Mouse (Mus musculus) right cerebral cortex, postnatal 10 days (tissue): ENCODE results near the gene Trp63.
A peak's percentile ranks its signal among the peaks of the same experiment; 100 is the strongest.

Experiments
- DNase-seq, 2 experiments: peaks; one replicate each; pipeline ENCODE4 v3.0.0; 2021; ENCODE audit warnings: low spot score in 2 of 2

Gene Trp63

DNA sequence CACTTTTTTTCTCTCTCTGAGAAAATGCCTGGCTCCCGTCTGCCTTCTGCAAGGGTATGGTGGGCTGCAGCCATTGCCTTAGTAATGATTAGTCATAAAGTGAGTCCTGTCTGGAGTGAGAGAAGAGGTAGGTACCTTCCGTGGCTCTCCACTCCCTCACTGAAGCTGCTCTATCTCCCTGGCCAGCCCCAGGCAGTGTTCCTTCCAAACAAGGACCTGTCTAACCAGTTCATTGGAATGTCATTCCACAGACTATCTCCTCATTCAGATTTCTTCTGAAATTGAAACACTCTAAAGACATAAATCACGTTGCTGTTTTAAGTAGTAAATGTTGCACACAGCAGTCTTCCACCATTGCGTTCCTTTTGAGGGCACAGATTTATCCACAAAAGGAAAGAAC, 96.4 kb downstream of the Trp63 start:
- DNase-seq, result no peak

DNA sequence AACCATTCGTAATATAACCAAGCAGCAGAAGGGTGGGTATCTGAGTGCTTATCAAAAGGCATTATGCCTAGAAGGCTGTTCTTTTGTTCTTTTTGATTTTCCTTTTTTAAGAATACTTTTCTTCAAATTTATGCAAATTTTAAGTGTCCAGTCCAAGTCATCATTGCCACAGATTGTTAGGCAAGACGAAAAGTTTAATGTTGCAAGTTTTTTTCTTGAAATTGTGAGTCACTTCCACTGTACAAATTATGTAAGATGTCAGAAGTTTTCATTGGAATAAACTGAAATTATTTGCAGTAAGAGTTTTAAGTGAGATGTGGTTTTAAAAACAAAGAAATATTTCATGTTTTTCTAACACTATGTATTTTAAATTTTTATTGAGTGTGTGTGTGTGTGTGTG, 100.7 kb downstream of the Trp63 start:
- no peak for DNase-seq

DNA sequence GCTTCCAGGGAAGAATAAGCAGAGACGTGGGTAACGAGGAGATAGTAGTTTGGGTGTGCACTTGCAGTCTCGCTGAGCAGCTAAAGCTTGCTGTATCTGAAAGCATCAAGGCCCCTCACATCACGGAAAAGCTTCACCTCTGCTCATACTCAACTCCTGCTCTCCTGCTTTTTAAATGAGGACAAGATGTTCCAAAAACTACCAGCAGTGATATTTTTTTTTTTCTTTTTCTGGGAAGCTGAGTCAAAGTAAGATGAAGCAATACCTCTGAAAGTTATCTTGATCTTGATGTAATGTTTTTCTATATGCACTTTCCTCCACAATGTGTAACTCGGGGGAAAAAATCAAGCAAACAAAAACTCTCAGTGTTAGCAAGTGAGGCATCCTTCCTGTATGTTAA, 102.9 kb downstream of the Trp63 start:
- DNase-seq, result no peak

DNA sequence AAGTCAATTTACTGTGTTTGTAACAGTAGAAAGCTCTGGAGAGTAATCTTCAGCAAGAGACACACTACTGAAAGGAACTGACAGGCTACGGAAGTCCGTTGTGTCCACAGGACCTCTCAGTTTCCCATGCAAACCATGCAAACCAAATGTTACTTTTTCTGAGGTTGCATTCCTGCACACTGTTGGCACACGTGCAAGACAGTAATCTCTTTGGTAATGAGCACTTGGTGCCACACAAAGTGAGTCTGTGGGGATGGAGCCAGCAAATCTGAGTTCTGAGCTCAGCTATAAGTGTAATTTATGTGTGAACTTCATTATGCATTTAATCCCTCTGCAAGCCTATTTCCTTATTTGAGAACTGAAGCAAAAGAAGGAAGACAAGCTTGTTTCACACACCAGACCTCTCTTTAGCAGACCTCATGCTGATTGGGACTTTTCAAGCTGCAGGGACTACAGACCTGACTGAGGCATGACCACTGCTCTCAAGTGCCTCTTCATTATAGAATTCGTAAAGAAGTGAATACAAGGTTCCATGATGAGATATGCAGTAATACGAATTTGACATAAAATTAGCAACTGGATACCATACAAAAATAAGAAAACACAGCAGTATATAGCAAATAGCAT, 109.2 kb downstream of the Trp63 start:
- DNase-seq, result peak; percentile 26

DNA sequence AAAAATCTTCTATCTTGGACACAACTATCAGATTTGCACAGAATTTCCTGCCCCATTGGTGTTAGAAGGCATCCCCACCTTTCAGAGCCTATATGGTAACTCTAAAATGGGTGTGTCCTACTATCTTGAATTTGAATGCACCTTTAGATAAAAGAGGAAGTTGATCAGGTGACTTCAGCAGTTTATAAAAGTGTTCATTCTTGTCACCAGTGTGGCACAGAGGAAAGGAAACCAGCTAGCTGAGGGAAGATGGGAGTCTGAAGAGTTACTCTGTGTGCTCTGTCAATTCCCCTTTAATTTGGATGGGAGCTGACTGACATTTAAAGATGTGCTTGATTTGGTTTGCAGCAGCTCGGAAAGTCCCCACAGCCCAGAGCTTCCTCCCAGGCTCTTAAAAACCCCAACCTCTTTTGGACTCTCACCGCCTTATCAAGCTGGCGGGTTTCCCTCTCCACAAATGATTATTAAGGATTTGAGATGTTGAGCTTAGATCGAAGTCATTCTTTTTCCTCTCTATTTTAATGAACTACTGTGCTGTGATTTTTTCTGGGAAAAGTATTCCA, 114.2 kb downstream of the Trp63 start:
- no peak for DNase-seq

DNA sequence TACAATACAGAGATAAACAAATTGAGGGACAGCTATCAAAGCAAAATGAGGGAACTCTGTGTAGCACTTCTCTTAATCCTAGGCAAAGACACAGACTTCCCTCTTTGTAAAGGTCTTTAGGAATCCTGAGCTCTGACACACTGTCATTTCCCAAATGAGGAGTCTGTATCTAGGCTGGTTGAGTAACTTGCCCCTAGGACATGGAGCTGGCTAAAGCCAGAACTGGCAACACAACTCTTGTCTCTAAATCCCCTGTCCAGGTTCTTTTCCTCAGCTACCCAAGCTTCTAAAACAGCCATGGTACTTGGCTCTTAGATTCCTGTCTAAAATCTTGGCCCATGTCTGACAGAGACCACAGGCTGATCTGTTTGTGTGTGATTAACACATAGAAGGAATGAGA, 116.1 kb downstream of the Trp63 start:
- no peak for DNase-seq

DNA sequence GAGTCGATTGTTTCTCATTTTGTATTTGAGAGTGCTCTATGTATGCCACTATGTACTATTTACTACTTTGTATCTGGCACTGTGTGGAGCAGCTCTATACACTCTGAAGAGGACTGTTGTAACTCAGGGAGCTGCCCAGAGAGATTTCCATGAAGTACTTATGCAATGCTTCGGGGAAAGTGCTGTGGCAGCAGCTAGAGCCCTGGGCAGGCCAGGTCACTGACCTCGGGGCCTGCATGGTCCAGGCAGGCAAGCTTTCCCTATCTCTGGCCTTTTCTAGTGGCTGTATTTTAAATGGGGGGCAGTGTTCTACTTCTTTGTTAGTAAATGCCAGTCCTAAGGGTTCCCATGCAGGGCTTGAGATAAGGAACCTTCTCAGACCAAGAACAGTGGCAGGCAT, 121.4 kb downstream of the Trp63 start:
- no peak for DNase-seq

DNA sequence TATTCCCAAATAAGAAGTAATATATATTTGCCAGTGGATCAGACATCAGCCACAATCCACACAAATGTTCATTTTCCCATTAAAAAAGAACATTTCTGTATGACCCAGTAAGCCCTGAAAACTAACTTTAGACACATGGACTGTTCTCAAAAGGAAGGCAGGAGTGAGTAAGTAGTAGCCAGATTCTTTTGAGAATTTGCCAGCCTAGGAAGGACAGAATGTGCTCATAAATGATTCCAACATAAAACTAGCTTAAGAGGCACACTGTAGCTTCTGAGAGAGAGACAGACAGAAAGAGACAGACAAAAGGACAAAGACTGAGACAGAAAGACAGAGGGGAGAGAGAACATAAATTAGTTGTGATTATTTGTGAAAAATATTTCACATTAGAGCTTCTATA, 123.6 kb downstream of the Trp63 start:
- no peak for DNase-seq

DNA sequence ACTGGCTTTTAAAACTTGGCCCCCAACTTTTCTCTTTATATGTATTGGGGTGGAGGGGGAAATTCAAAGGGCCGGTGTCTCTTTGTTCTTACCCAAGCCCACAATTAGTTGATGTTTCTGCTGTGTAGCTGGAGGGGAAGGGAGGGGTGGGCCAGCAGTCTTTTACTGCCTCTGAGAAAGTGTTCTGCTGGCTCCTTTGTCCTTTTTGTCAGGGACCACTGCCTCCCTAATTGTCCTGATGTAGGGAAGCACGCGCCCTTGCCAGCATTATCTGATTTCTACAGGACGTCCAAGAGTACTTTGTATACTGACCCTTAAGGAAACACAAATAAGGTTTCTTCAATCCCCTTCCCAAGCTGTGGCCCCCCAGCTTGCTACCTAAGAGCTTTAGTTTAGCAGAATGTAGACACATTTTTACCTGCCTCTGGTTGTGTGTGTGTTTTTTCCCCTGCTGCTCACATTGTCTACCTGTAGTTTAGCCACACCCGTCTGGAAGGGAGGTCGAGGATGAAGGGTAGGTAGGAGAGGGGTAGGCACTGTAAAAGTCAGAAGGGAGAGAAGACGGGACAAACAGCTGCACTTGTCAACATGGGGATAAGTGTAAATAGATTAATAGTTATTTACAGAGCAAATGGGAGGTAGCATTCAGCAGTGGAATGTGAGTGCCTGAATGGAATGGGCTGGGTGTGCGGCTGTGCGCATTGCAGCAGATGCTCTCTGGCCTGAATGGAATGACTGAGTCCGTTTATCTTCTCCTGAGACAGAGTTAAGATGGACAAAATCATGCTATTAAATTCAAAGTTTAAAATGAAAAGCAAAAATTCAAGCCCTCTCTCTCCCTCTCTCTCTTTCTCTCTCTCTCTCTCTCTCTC, 134.4 kb downstream of the Trp63 start:
- no peak for DNase-seq

DNA sequence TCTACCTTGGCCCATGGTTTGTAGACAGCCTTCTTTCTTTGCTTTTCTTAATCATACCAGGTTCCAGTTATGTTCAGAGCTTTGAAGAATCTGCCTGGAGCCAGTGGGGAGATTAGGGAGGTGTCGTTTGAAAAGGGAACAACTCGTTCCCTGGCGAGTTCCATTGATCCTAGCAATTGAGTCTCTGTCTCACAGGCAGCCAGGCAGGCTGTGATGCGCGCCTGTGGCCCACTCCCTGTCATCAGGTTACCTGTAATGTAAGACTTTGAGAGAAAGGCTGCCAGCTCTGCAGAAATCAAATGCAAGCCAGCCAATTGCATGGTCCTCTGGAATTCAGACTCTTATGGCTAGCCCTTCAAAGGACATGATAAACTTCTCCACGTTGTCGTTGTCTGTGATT, 142.5 kb downstream of the Trp63 start:
- no peak for DNase-seq

DNA sequence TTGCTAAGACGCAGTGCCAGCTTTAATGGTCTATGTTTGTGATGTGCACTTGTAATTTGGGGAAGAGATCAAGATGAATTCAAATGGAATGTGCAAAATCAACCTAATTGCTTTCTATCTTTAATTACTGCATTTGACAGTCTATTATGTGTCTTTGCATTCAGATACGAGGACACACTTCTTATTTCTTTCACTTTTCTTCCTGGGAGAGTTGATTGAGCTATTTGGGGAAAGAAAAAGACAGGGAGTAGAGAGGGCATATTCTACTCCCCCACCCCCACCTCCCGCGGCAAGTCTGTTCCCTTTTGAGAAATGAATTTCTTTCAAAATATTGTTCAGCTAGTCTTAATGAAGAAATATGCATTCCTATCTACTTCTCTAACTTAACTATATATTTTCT, 149.0 kb downstream of the Trp63 start:
- no peak for DNase-seq

DNA sequence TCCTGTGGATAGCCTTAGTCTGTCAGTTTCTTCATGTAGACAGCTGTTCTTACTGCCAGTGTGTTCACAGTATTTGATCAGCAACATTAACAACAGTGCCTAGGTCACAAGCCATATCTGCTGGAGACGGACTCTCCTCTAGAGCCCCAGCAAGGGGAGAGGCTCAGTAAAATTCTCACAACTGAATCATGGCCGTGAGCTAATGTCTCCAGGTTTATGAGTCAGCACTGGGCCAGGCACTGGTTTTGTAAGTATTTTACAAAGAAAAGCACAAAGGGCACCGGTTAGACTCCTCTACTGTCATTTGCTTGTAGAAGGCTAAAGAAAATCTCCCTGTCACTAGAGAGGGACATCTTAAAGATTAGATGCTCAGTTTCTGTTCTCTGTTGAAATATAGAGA, 151.7 kb downstream of the Trp63 start:
- DNase-seq, result no peak

DNA sequence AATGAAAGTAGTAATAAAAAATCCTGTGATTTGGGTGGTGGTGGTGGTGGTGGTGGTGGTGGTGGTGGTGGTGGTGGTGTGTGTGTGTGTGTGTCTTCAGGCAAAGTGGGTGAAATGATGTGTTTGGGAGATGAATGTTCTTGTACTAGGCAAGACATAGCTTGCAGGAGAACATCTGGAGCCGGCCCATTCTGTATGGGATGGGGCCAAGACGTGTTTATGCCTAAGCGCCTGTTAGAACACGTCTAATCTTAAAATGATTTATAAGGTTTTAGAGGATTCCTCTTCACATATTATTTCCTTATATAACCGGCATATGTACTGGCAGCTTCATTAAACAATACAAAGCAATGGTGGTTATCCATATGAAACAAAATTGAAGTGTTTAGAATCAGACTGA, 152.2 kb downstream of the Trp63 start:
- no peak for DNase-seq

DNA sequence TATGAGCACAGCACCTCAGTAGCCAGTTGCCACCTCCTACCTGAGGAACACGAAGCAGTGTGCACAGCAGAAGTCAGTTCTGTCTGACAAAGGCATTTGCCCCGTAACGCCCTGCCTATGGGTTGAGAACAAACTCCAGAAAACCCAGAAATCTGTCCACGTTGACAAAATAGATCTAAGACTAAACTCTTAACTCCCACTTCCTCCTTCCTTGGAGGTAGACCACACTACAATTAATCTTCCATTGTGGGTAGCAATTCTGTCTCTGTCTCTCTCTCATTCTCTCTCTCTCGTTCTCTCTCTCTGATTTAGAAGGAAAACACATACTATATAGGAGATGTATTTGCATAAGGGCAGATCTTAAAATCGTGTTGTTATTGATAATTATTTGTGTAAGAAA, 159.4 kb downstream of the Trp63 start:
- no peak for DNase-seq

DNA sequence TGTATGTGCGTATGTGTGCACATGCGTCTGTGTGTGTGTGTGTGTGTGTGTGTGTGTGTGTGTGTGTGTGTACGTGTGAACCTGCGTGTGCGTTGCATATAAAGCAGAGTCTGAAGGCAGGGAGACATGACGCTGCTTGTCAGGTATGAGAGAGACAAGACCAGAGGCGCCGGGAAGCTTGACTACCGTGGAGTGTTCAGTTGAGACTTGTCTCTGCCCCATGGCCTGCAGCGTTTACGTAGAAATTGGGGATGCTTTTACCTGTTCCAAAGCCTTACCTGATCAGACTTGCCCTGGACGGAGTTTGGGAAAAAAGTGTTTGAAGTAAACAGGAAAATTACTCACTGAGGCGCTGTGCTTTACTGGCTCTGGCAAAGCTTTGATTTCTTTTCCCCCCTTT, 160.1 kb downstream of the Trp63 start:
- no peak for DNase-seq

DNA sequence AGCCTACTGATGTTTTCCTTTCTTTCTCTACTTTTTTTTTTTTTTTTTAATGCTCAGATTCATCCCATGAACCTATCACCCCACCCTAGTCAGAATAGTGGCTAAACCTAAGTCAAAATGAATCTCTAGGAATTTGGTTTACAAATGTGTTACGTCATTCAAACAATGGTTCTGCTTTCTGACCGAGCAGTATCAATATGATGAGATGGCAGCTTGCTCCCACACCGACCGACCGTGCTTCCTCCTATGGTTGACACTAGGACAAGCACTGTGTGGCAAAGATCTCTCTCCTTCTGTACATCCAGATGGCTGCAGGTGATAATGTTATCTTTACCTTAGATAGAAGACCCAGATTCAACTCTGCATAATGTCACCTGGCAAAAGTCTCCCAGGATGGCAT, 163.0 kb downstream of the Trp63 start:
- DNase-seq, result no peak

DNA sequence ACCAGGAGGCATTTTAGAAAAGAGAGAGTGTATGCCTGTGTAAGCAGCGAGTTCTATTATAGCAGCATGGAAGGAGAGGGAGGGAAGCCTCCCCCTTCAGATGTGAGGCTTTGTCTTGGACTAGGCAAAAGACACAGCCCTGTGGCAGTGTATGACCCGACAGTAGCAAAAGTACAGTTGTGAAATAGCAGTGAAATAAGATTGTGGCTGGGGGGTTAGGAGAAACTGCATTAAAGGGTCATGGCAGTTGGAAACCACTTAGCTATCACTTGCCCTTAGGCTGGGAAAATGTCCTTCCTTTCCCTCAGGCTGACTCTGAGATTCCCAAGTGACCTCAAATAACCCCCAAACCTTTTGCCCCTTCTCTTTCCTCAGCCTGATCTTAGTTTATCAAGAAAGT, 164.9 kb downstream of the Trp63 start:
- no peak for DNase-seq

DNA sequence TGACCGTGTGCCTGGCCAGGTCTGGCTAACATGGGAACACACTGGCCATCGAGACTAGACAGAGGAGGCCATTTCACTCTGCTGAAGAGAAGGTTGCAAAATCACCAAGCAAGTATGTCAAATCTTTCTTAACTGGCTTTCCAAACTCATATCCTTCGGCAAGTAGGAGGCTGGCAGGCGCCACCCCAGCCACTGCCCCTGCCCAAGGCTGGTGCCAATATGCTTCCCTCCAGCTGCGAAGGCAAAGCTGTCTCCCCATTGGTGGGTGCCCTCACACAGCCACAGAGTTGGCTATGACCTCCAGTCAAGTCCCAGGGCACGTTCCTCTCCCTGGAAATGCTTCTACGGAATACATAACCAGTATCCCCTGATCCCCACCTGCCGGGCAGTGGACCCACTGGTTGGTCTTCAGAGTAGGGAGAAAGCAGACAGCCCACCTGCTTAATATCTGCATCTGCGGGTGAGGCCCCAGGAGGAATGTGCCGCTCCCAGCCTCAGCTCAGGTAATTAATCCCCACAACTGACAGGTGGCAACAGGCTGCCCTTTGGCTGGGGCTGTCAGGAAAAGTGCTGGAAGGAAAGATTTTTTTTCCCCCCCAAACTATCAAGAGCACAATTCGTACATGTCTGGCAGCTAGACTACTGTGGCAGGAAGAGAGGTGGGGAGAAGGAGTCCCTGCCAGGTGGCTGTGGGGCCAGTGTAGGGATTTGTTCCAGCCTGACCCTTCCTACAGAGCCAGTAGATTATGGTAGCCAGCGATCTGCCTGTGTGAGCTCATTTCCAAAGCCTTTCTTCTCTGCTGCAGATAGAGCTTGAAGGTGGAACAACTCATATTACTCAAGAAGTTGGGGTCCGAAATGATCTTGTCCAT, 166.3 kb downstream of the Trp63 start:
- DNase-seq, result no peak

DNA sequence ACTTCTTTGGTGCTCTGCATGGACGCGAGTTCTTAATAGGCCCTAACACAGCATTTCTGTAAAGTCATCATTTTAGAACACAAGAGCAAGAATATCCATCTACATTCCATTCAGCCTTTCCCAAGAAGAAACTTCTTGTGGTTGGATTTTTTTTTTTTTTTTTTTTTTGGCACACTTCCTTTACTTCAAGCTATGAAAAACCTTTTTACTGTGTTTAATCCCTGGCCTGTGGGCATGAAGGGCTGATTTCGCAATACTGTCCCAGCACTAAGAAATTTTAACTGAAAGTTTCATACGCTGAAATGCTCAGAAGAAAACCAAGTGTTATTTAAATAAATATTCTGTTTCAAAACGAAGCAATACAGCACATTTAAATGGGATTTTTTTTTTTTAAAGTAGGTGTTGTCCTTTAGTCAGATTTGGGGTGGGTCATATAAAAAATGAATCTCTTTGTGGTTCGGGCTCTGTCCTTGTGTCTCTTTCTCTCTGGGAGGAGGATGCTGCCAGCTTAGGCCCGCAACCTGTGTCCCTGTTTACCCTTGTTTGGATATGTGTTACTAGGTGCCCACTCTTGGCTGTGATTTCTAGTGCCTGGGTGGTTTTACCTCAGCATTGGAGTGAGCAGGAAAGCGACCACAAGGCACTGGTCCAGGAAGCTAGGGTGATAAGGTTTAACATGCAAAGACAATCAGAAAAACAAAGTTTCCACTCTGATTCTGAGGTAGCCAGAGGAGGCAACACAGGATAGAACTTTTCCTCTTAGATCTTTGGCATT, 177.4 kb downstream of the Trp63 start:
- DNase-seq, result no peak

DNA sequence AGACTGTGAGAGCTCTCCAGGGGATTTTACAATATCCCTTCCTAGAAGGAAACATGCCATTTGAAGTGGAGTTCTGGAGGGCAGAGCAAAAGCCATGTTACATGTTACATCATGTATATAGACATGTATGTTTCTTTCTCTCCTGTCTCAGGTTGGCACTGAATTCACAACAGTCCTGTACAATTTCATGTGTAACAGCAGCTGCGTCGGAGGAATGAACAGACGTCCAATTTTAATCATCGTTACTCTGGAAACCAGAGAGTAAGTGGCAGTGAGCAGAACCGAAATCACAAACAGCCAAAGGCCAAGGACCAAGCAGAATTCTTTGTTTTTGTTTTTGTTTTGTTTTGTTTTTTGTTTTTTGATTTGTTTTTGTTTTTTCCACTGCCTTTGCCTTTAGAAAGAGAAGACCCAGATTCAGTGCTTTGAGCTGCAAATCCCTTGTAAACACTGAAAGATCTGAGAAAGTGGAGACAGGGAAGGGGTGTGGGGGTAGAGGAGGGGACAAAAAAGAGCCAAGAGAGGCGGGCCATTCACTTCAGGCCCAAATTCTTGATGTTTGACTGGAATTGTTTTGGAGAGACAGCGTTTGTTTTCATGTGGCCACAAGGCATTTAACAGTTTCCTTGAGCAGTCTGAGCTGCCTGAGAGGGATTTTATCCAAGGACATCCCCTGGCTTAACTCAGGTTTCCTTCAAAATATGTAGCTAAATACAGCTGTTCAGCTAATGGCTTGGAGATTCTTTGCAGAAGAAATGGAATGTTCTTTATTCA, 181.7 kb downstream of the Trp63 start:
- DNase-seq, result no peak

DNA sequence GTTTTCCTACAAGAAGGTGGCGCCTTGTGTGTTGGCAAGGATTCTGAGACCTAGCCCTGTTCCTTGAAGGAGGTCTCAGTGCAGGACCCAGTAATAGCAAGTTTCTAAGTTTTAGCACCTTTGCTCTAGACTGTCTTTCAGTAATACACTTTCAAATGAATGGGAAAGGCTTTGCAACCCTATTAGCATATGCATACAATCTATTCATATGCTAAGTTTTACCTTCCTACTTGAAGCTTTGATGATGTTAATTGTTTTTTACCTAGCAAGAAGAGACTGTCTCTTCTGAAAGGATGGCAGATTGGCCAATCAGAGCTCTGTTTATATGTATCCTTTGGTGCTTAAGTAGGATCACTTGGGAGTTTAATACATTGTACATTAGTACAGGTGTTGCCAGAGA, 187.9 kb downstream of the Trp63 start:
- no peak for DNase-seq
